Mouse (Mus musculus): ENCODE results near the gene Lmtk3. TPM values are rescaled to one million over a fixed set of nuclear protein-coding genes. Genes with fewer than 3 reads are reported as not detected.

Lmtk3 gene
- polyA plus RNA-seq, 2 experiments from 2014 or later: not detected

GRCm38 (mm10) chr7:45784524-45785372 lies 1.2 kb downstream of the Lmtk3 start, which contains the start of gene Sult2b1:
Sult2b1 (minus strand) TSS chr7:45784669.
- ATAC-seq: no peak

- no peak for ATAC-seq
Observed at GRCm38 (mm10) chr7:45785388-45786135, 2.0 kb downstream of the Lmtk3 start.

- peak; percentile 23 for ATAC-seq
Observed at GRCm38 (mm10) chr7:45786136-45786578, 2.6 kb downstream of the Lmtk3 start.

- no peak for ATAC-seq
Observed at GRCm38 (mm10) chr7:45786661-45787413, 3.3 kb downstream of the Lmtk3 start.

GRCm38 (mm10) chr7:45787642-45788041 lies 4.1 kb downstream of the Lmtk3 start:
- ATAC-seq: no peak

- ATAC-seq: no peak
Observed at GRCm38 (mm10) chr7:45790721-45791120, 7.2 kb downstream of the Lmtk3 start.

GRCm38 (mm10) chr7:45791756-45792490 lies 8.4 kb downstream of the Lmtk3 start:
- ATAC-seq: no peak

- ATAC-seq: no peak
Observed at GRCm38 (mm10) chr7:45793240-45793639, 9.7 kb downstream of the Lmtk3 start.

GRCm38 (mm10) chr7:45793969-45794585 lies 10.5 kb downstream of the Lmtk3 start:
- ATAC-seq: no peak

- ATAC-seq: no peak
Observed at GRCm38 (mm10) chr7:45794971-45795370, 11.4 kb downstream of the Lmtk3 start.

GRCm38 (mm10) chr7:45796950-45797349 lies 13.4 kb downstream of the Lmtk3 start:
- no peak for ATAC-seq

GRCm38 (mm10) chr7:45797661-45798510 lies 14.3 kb downstream of the Lmtk3 start:
- no peak for ATAC-seq

GRCm38 (mm10) chr7:45798511-45798836 lies 14.9 kb downstream of the Lmtk3 start:
- peak; percentile 25 for ATAC-seq

- peak; percentile 68 for ATAC-seq
Observed at GRCm38 (mm10) chr7:45798931-45799330, 15.4 kb downstream of the Lmtk3 start.

GRCm38 (mm10) chr7:45800001-45800400 lies 16.5 kb downstream of the Lmtk3 start:
- no peak for ATAC-seq

- peak; percentile 38 for ATAC-seq
Observed at GRCm38 (mm10) chr7:45800546-45801204, 17.1 kb downstream of the Lmtk3 start.

- ATAC-seq: peak; percentile 73
Observed at GRCm38 (mm10) chr7:45801348-45801747, 17.8 kb downstream of the Lmtk3 start.

- no peak for ATAC-seq
Observed at GRCm38 (mm10) chr7:45802551-45802950, 19.0 kb downstream of the Lmtk3 start.

- ATAC-seq: no peak
Observed at GRCm38 (mm10) chr7:45805941-45806340, 22.4 kb downstream of the Lmtk3 start.

- no peak for ATAC-seq
Observed at GRCm38 (mm10) chr7:45808471-45808870, 24.9 kb downstream of the Lmtk3 start.
